Mouse (Mus musculus) forebrain, embryonic 10.5 days (tissue): ENCODE measurements at regions not wholly inside any gene's neighbourhood (a gene's known extent, or its start where the extent isn't known, plus 50 kb on each side); places are given as distances from the start of the nearest gene placed in this dataset.
A peak's percentile ranks its signal among the peaks of the same experiment; 100 is the strongest.
"Not testable (repeated sequence)": the region's sequence is repeated elsewhere in the genome, so short reads cannot be mapped to it uniquely, and the experiment has no call there.

ENCODE experiments used
- DNase-seq: peaks from one replicate; pipeline ENCODE4 v3.0.0-alpha.2; 2017; ENCODE audit warnings: low spot score; ENCODE audit errors: extremely low spot score
- H3K27ac ChIP-seq: fragments of 300-500 bp; sonication (generic); 2 replicates; pipeline ENCODE4 v1.5.1; 2016; ENCODE audit warnings: mild to moderate bottlenecking
- H3K27me3 ChIP-seq: fragments of 300-500 bp; sonication (generic); 2 replicates; pipeline ENCODE4 v1.6.1; 2016; ENCODE audit warnings: mild to moderate bottlenecking; ENCODE audit not compliant: poor library complexity, severe bottlenecking
- H3K36me3 ChIP-seq: fragments of 300-500 bp; sonication (generic); replicated peaks from 2 replicates; pipeline ENCODE4 v1.6.1; 2016; ENCODE audit warnings: mild to moderate bottlenecking, moderate library complexity
- H3K4me1 ChIP-seq: fragments of 300-500 bp; sonication (generic); 2 replicates; pipeline ENCODE4 v1.6.1; 2016
- H3K4me3 ChIP-seq: fragments of 300-500 bp; sonication (generic); 2 replicates; pipeline ENCODE4 v1.5.1; 2016; ENCODE audit warnings: mild to moderate bottlenecking, moderate library complexity
- H3K9me3 ChIP-seq: fragments of 300-500 bp; sonication (generic); 2 replicates; pipeline ENCODE4 v1.6.1; 2016; ENCODE audit warnings: mild to moderate bottlenecking, moderate library complexity
- WGBS: fragments of 180-500 bp; shearing (Covaris S2); methylation state at CpG from one replicate; pipeline ENCODE4 v1.1.7; 2016; 5-methylcytosine and 5-hydroxymethylcytosine counted together

DNA sequence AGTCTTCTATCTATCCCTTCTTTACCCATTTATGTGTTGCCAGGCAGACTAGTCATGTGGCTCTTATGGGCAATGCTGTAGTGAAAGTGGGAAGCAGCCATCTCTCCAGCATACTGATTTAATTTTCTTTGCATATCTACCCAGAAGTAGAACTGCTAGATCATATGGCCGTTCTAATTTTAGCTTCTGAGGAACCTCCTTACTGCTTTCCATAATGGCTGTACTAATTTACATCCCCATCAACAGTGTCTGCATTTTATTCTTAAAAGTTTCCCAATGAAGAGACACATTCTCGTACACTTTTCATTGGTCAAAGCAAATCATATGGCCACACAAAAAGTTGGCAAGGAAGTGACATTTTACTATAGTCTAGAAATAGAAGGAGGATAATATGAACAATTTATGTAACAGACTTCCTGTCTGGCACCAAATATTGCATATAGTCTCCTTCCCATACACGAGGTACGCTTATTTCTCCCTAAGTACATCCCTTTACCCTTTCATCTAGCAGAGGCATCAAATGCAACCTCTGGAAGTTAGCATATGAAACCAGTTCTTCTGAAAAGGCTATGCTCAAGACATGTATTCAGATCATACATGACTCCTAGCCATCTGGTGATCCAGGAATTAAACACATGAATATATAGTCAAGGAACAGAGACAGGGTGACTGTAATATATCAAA lies 119.0 kb downstream of the Spata19 start:
- no peak for DNase-seq
- WGBS, result 96% methylated on average over 4 of the region's 4 CpGs
- H3K36me3 ChIP-seq, result no peaks in the 10 kb centered on the region
- H3K4me3 ChIP-seq, result no peak overlapping the region
- H3K27me3 ChIP-seq, result no peaks in the 10 kb centered on the region
- H3K27ac ChIP-seq, result no peak overlapping the region
- no peaks in the 10 kb centered on the region for H3K9me3 ChIP-seq
- H3K4me1 ChIP-seq, result peaks cover 23% of the 10 kb centered on the region

GRCm38 (mm10) chr9:27518031-27518430 lies 121.4 kb downstream of the Spata19 start:
- 60% methylated on average over 4 of the region's 4 CpGs for WGBS

GRCm38 (mm10) chr9:27519711-27520110 lies 123.1 kb downstream of the Spata19 start:
- peak; percentile 18 for DNase-seq
- Histone ChIP-seq H3K4me3 (no peak overlapping the region), H3K27ac (peak overlapping the region; percentile 74; the same call in 1 of the 2 replicates), H3K9me3 (no peaks in the 10 kb centered on the region), H3K27me3 (no peaks in the 10 kb centered on the region), H3K4me1 (peaks cover 23% of the 10 kb centered on the region), H3K36me3 (no peaks in the 10 kb centered on the region)
- 37% methylated on average over 5 of the region's 5 CpGs for WGBS

More at GRCm38 (mm10) chr9:27518031-27518430, 121.4 kb downstream of the Spata19 start:
- Histone ChIP-seq H3K9me3 (no peaks in the 10 kb centered on the region), H3K27ac (no peak overlapping the region), H3K4me1 (peaks cover 23% of the 10 kb centered on the region), H3K4me3 (no peak overlapping the region), H3K27me3 (no peaks in the 10 kb centered on the region), H3K36me3 (no peaks in the 10 kb centered on the region)
- no peak for DNase-seq

DNA sequence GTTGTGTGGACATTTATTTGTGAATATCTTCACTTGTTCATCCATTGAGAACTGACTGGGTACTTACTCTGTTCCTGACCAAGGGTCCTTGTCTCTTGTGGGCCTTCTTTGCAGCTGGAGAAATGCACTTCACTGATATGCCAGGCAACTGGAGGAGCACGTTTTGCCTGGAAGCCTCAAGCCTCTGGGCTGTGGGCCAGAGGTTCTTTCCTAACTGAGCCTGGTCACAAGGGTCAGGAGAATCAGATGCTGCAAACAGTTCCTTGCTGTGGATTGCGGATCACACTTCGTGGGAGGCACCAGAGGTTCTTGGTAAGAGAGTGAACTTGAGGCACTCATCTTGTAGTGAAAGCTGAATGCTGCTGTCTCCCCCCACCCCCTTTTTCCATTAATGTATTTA lies 124.6 kb downstream of the Spata19 start:
- DNase-seq, result no peak
- no peak overlapping the region for H3K4me3 ChIP-seq
- no peaks in the 10 kb centered on the region for H3K36me3 ChIP-seq
- WGBS, result 79% methylated on average over 3 of the region's 3 CpGs
- no peaks in the 10 kb centered on the region for H3K9me3 ChIP-seq
- peaks cover 23% of the 10 kb centered on the region for H3K4me1 ChIP-seq
- H3K27me3 ChIP-seq, result no peaks in the 10 kb centered on the region
- H3K27ac ChIP-seq, result no peak overlapping the region

DNA sequence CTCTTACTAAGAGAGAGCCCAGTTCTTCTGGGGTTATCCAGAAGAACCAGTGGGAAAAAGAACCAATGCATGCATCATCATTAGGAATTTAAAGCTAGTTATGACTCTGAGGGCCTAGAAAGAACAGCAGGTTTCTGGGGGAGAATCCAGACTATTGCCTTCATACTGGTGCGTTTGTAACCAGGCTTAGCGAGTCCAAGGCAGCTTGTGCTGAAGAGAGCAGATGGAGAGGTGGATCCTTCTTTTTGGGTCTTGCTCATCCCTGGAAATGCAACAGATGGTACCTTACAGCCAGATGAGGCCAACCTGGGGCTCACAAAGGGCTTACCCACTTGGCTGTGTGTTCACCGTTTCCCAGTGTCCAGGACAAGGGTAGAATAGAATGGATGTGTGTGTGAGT lies 130.1 kb downstream of the Spata19 start:
- Histone ChIP-seq H3K4me1 (no peaks in the 10 kb centered on the region), H3K27ac (no peak overlapping the region), H3K4me3 (no peak overlapping the region), H3K27me3 (no peaks in the 10 kb centered on the region), H3K9me3 (no peaks in the 10 kb centered on the region), H3K36me3 (no peaks in the 10 kb centered on the region)
- 92% methylated on average over 3 of the region's 3 CpGs for WGBS
- DNase-seq, result no peak

DNA sequence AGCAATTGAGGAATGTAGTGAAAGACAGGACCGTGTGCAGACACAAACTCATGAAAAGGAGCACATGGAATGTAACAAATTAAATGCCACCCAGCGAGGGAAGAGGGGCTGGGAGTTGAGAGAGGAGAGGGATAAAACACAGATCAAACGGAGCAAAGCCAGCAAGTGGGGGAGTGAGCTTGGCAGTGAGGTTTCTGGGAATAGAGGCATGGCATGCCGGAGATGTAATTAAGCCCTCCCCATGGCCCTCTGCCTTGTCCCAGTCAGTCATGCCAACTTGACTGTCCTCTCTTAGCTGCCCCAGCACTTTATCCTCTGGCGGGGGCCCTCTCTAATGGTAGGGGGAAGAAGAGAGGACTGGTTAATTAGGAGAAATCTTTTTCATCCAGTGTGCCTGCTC lies 141.9 kb downstream of the Spata19 start:
- no peak for DNase-seq
- no peaks in the 10 kb centered on the region for H3K9me3 ChIP-seq
- WGBS, result 28% methylated on average over 5 of the region's 5 CpGs
- H3K27ac ChIP-seq, result no peak overlapping the region
- H3K4me1 ChIP-seq, result peaks cover 21% of the 10 kb centered on the region
- H3K27me3 ChIP-seq, result no peaks in the 10 kb centered on the region
- H3K4me3 ChIP-seq, result no peak overlapping the region
- no peaks in the 10 kb centered on the region for H3K36me3 ChIP-seq

- 89% methylated on average over 2 of the region's 2 CpGs for WGBS
- H3K9me3 ChIP-seq, result no peaks in the 10 kb centered on the region
- DNase-seq, result no peak
- H3K36me3 ChIP-seq, result no peaks in the 10 kb centered on the region
- H3K4me1 ChIP-seq, result peaks cover 21% of the 10 kb centered on the region
- no peak overlapping the region for H3K27ac ChIP-seq
- no peaks in the 10 kb centered on the region for H3K27me3 ChIP-seq
- no peak overlapping the region for H3K4me3 ChIP-seq
Observed at GRCm38 (mm10) chr9:27541585-27542151, 145.1 kb downstream of the Spata19 start.

DNA sequence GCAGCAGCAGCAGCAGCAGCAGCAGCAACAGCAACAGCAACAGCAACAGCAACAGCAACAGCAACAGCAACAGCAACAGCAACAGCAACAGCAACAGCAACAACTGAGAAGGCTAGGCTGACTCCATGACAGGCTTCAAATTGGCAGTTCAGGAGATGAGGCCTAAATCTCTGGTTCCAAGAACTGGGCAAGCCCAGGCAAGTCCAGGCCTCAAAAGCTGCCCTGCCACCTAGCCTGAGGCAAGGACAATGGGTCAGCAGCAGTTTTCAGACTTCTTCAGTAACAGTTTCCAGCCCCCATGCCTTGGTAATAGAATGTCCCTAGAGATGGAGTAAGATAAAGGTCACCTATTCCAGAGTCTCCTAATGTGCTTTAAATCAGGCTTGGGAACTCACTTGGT lies 158.1 kb downstream of the Spata19 start:
- H3K27me3 ChIP-seq, DNase-seq, H3K27ac ChIP-seq, H3K36me3 ChIP-seq, H3K9me3 ChIP-seq, H3K4me3 ChIP-seq: not testable (repeated sequence)
- peaks cover 27% of the 10 kb centered on the region for H3K4me1 ChIP-seq

DNA sequence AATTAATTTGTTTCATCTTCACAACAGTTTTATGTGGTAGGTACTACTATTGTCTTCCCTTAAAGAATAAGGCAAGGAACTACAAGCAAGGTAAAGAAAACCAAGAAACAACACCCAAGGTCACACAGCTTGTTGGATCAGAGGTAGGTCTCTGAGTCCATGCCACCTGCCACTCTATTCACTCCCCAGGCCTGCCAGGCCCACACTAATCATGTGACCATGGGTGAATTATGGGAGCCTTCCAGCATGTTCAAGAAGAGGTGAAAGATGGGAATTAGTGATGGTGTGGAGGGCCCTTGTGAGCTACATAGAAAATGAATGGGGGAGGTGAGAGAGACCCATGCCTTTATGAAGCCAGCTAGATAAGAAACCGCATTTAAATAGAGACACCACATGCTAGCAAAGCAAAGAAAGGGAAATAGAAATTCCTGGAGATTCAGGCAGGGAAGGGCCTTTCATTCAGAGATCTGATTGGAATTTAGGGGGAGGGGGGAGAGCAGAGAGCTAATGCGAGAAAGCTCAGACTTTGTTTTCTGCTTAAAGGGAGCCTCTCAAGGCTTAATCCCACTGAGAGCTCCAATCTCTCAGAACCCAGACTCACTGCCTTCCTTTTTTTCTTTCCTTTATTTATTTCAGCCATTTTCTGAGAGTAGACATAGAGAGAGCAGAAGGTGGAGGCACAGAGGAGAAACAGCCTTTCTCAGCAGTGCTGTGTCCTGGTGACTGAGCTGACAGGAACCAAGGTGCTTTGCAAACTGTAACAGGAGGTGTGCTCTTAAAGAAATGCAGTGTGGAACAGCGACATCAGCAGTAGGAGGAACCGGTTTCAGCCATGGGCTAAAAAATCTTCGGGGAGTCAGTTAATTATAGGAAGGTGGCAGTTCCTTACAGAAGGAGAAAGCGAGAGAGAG lies 160.0 kb downstream of the Spata19 start:
- DNase-seq, result peak; percentile 26
- no peaks in the 10 kb centered on the region for H3K27me3 ChIP-seq
- H3K4me1 ChIP-seq, result peaks cover 27% of the 10 kb centered on the region
- 5% methylated on average over 6 of the region's 6 CpGs for WGBS
- H3K27ac ChIP-seq, result peak overlapping the region; percentile 82
- H3K4me3 ChIP-seq, result no peak overlapping the region
- no peaks in the 10 kb centered on the region for H3K9me3 ChIP-seq
- no peaks in the 10 kb centered on the region for H3K36me3 ChIP-seq

DNA sequence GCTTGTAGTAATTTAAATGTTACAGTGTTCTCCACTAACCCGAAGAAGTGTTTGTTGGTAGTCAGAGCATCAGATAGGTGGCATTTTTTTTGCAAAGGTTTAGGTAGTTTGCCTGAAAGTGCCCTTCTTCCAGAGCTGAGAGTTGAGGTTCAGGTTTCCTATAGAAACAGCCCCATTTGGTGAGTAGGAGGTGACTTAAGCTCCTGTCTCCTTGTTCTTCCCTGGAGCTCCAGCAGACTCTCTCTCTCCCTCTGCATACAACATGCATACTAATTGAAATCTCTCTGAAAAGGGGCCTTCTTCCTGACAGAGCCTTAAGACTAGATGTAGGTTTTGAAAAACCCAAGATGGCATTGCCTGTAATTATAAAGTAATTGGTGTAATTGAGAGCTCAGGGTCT lies 161.3 kb downstream of the Spata19 start:
- peaks cover 27% of the 10 kb centered on the region for H3K4me1 ChIP-seq
- WGBS, result 66% methylated on average over 1 of the region's 1 CpGs
- DNase-seq, result no peak
- no peaks in the 10 kb centered on the region for H3K27me3 ChIP-seq
- H3K27ac ChIP-seq, result peak overlapping the region; percentile 82
- no peaks in the 10 kb centered on the region for H3K36me3 ChIP-seq
- no peaks in the 10 kb centered on the region; the same call in 1 of the 2 replicates for H3K9me3 ChIP-seq
- H3K4me3 ChIP-seq, result no peak overlapping the region

DNA sequence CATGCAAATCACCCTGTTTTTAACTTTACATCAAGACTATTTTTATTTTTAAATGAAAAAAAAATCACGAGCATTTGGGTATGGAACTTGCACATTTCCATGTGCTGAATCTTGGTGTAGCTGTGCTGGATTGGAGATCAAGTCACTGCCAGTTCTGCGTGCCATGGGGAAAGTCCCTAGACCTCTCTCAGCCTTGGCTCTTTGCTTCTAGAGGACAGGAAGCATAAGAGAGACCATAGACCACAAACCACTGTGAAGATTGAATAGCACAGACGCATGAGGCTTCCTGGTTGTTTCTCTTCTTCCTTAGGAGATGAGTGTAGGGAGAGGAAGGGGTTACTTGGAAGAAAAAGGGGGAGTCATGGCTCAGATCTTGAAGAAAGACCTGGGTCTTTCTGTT lies 161.7 kb downstream of the Spata19 start:
- Histone ChIP-seq H3K27ac (0 out of 2 replicates have a peak overlapping the region, but pooled peaks have one; percentile 82), H3K36me3 (no peaks in the 10 kb centered on the region), H3K4me1 (peaks cover 27% of the 10 kb centered on the region), H3K27me3 (no peaks in the 10 kb centered on the region), H3K4me3 (no peak overlapping the region), H3K9me3 (no peaks in the 10 kb centered on the region; the same call in 1 of the 2 replicates)
- WGBS, result 84% methylated on average over 3 of the region's 3 CpGs
- no peak for DNase-seq

DNA sequence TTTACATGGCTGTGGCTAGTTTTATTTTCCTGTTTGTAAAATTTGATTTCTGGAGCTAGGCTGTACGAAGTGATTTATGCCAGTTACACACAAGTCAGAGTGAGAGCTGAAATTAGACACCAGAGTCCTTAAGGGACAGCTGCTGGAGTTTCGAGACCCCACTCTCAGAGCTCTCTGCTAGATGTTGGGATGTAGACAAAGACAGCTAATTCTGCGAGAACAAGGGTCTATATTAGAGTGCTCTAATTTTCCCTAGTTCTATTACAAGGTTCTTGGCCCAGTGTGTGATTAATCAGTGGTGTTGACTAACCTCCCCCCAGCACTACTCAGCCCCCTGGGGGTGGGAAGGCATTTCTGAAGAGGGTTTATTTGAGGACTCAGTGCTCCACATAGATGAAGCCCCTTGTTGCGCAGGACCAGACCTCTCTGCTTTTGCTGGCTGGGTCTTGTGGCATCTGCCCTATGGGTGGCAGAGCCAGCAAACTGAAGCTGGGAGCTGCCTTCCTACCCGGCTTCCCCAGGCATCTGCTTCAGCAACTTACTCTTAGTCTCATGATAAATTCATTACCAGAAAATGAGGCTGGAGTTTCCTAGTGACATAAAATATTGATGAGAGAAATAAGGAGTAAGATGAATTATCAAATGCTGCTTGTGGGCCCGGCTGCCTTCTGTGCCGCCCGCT lies 171.9 kb downstream of the Spata19 start:
- Histone ChIP-seq H3K36me3 (no peaks in the 10 kb centered on the region), H3K4me3 (no peak overlapping the region), H3K4me1 (no peaks in the 10 kb centered on the region), H3K9me3 (no peaks in the 10 kb centered on the region), H3K27me3 (no peaks in the 10 kb centered on the region), H3K27ac (no peak overlapping the region)
- 82% methylated on average over 8 of the region's 8 CpGs for WGBS
- DNase-seq, result no peak
